Mouse (Mus musculus) heart, postnatal 0 days (tissue): ENCODE measurements at regions not wholly inside any gene's neighbourhood (a gene's known extent, or its start where the extent isn't known, plus 50 kb on each side); places are given as distances from the start of the nearest gene placed in this dataset.

Source experiments
- CTCF ChIP-seq: IDR thresholded peaks from 2 replicates; pipeline ENCODE4 v1.5.1; 2016; ENCODE audit warnings: antibody characterized with exemption, control low read depth, low read depth
- EP300 ChIP-seq: IDR thresholded peaks from 2 replicates; pipeline ENCODE4 v1.6.1; 2016; ENCODE audit warnings: antibody characterized with exemption, low read depth

- TF ChIP-seq CTCF (no peak), EP300 (no peak)
These were observed 174.2 kb downstream of the Efnb2 start for GRCm38 (mm10) chr8:8486866-8487265.
